Mouse (Mus musculus): ENCODE measurements around the gene Epb41l4b.

Epb41l4b gene

DNA sequence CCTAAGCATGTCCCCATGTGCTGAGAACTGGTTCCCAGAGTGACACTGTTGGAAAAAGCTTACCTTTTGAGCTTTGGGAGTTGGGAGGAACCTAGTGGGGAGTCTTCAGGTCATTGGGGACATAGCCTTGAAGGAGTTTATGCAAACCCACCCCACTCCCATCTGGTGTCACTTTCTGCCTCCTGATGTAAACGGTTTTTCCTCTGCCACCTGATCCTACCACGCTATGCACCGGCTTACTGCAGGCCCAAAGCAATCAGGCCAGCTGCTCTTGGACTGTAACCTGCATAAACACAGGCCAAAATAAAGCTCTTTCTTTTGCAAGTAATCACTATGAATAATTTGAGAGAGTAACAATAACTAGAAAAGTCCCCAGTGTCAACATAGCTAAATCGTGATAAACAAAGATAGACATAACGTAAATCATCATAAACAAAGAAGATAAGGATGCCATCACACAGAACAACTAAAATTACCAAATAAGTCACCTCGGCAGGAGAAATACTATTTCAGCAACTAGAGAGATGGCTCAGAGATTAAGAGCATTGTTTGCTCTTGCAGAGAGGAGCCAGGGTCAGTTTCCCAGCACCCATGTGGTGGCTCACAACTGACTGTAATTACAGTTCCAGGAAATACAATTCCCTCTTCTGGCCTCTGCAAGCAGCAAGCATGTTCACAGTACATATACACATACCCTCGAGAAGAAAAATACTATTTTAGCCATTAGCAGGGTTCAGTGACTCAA is 29.6 kb downstream of the Epb41l4b start:
- no peak for DNase-seq (ENCODE audit: low spot score)

DNA sequence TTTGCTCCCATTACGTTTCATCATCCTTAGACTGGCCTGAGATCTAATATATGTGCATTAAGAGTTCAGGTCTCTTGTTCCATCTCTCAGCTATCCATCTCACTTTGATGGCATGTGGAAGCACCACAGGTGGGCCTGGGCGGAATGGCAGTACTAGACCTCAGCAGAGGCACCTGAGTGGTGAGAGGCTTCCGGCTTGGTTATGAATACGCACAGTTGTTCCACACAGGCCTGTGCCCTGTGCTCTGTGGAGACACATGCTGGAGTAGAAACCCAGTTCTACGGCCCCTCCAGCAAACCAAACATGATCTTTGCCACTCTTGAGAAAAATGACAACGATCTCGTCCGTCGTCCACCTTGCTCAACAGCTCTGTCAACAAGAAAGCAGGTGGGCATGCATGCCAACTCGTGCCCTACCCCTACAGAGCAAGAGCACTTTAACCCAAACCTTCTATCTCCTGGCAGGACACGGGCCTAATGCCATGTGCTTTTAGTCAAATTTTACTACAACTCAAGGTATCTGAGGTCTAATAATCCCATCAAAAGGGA is 31.2 kb downstream of the Epb41l4b start:
- no peak for DNase-seq (ENCODE audit: low spot score)

DNA sequence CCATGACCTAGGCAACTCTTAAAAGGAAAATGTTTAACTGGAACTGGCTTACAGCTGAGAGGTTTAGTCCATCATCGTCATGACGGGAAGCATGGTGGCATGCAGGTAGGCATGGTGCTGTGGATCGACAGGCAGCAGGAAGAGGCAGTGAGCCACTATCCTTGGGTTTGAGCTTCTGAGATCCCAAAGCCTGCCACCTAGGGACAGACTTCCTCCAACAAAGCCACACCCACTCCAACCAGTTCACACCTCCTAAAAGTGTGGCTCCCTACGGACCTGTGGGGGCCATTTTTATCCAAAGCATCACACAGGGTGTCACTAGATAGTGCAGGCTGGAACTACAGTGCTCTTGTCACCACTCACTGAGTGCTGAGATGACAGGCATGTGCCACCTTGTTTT is 31.8 kb downstream of the Epb41l4b start:
- DNase-seq (ENCODE audit: low spot score), result no peak

DNA sequence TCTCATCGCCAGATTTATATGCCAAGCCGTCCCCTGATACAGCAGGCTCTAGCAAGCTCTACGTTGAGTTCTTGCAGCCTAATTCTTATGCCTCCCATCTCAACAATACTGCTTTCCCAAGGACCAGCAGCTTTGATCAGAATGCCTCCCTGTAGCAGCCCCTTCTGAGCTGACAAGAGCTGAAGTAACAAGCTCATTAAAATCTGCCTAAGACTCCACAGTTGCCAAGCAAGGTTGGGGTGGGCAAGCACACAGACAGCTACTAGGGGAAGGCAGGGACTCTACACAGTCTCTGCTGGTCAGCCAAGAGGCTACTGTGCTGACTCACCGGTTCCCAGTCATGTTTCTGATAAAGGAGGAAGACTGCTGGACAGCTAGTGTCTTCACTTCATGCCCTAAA is 33.7 kb downstream of the Epb41l4b start:
- peak; percentile 49 for DNase-seq (ENCODE audit: low spot score)

GRCm38 (mm10) chr4:57105339-57105738 is 37.9 kb downstream of the Epb41l4b start:
- DNase-seq (ENCODE audit: low spot score), result no peak

DNA sequence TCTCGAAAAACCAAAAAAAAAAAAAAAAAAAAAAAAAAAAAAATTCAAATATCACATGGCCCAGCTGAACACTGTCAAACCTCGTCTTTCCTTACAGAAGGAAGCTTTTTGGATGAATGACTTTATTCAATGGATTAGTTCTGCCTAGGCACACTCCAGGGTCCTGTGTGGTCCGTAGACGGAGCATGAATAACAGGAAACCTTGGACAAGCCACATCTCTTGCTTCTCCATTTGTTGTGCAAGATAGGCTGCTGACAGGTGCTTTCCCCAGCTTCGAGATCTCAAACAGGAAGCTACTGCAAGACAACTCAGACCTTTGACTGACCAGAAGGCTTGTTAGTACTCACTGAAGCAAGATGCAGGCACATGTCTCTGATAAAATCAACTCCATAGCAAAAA is 39.4 kb downstream of the Epb41l4b start:
- no peak for DNase-seq (ENCODE audit: low spot score)

- no peak for DNase-seq (ENCODE audit: low spot score)
Observed at GRCm38 (mm10) chr4:57101095-57101494, 42.1 kb downstream of the Epb41l4b start.

- no peak for DNase-seq (ENCODE audit: low spot score)
Observed at GRCm38 (mm10) chr4:57097411-57097810, 45.8 kb downstream of the Epb41l4b start.

GRCm38 (mm10) chr4:57095569-57095968 is 47.7 kb downstream of the Epb41l4b start:
- DNase-seq (ENCODE audit: low spot score), result no peak

- no peak for DNase-seq (ENCODE audit: low spot score)
Observed at GRCm38 (mm10) chr4:57091363-57091762, 51.9 kb downstream of the Epb41l4b start.

DNA sequence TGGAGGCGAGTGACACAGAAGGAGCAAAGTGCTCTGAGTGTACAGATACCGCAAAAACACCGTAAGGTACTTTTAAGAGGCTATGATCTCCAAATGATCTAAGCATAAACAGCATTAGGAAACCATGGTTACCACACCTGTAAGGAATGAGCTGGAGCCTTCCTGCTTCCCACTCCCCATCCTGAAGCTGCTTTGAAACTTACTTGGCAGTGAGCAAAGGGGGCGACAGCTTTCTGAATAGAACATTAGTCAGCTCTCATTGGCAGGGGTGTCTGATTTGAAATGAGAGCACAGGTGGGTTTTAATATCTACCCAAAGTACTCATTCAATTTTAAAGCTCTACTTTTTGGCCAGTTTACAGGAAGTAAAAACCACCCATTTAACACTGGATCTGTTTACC is 54.9 kb downstream of the Epb41l4b start:
- DNase-seq (ENCODE audit: low spot score), result no peak

DNA sequence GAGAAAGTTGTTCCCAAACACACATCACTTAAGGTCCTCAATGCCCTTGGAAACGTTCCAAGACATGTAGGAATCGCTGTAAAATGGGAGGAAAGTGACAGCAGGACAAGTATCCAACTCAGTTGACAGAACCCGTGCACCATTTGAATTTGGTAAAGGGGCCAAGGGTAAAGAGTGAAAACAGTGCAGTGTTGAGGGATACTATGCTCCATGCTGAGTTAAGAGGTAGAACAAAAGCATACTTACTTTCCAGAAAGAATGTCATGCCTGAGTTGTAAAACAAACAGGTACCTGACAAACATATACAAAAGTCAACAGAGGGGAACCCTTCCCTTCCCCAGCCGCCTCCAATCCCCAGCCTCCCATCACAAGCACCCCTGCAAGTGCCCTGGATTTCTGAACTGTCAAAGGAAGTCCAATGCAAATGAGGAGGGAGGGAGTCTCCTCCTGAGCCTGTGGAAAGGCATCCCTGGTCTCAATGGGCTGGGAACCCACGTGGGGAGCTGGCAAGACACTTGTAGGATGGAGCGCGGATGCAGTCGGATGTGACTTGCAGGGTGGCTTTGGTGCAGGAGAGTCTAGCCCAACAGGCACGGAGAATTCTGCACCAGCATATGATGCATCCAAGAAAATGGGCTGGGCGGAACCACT is 57.4 kb downstream of the Epb41l4b start:
- DNase-seq (ENCODE audit: low spot score), result no peak

GRCm38 (mm10) chr4:57083653-57084052 is 59.6 kb downstream of the Epb41l4b start:
- no peak for DNase-seq (ENCODE audit: low spot score)

GRCm38 (mm10) chr4:57082775-57083428 is 60.3 kb downstream of the Epb41l4b start:
- DNase-seq (ENCODE audit: low spot score), result no peak

DNA sequence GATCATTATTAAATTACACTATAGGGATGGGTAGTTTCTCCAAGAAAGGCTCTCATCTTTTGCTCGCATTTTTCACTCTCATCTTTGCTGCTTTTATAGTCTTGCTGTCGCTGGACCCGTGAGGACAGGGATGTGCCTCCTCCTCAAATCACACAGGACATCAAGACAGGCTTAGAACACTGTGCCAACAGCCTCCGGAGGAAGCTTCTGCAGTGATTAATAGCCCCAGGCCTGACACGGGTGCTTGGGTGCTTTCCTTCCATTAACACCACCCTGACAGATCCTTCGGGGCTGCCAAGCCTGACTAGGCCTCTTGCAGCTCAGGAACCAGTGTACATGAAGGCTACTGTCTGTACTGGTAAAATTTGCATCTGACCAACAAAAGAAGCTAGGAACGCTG is 61.8 kb downstream of the Epb41l4b start:
- no peak for DNase-seq (ENCODE audit: low spot score)

GRCm38 (mm10) chr4:57073843-57074242 is 69.4 kb downstream of the Epb41l4b start:
- DNase-seq (ENCODE audit: low spot score), result peak; percentile 58

DNA sequence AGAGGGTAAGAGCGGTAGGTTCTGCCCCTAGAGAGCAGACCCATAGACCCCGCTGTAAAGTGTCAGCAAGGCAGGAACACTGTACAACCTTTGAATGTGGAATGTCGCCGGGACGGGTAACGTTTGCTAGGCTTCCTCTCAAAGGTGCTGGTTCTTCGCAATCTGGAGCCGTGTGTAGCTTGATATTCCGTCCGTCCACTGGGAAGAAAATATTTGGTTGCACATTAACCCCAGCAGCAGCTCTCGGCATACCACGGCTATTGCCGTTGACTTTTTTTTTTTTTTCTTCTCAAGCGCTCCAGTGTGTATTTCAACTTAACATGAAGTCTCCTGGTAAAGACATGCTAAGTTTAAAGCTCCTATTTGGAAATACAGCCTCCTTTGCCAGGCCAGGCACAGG is 70.1 kb downstream of the Epb41l4b start:
- peak; percentile 58 for DNase-seq (ENCODE audit: low spot score)

DNA sequence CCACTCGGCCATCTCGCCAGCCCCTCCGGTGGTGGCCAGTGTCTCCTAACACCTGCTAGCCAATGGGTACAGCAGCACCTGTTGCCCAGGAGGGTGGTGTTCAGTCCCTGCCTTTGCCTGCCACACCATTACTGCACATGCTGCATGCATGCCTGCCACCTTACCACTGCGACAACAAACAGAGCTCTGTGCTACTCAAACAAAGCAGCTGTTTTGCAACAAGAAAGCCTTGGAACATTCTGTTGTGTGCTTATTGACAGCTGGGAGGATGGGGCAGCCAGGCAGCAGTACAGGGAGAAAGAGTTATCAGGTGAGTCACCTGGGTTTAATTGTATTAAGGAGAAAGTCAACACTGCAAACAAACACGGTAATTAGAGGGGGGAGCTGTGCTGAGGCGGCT is 72.6 kb downstream of the Epb41l4b start:
- peak; percentile 23 for DNase-seq (ENCODE audit: low spot score)

- no peak for DNase-seq (ENCODE audit: low spot score)
Observed at GRCm38 (mm10) chr4:57068397-57068796, 74.8 kb downstream of the Epb41l4b start.

DNA sequence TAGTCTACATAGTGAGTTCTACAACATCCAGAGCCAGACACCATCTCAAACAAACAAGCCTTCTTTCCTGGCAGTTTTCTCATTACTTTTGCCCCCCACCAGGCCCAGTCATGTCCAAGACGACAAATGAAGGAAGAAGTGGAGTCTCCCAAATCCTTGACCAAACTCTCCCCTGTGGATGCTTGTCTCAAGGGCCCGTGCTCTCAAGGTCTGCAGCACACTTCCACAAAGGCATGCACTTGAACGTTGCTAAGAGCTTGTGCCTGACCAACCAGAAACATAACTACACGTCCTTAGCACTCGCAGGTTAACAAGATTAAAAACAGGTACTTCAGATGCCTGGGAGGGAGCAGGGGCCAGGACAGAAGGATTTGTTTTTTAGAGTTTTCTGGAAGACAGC is 75.4 kb downstream of the Epb41l4b start:
- no peak for DNase-seq (ENCODE audit: low spot score)

GRCm38 (mm10) chr4:57066936-57067335 is 76.3 kb downstream of the Epb41l4b start:
- no peak for DNase-seq (ENCODE audit: low spot score)

- peak; percentile 65 for DNase-seq (ENCODE audit: low spot score)
Observed at GRCm38 (mm10) chr4:57065273-57065672, 78.0 kb downstream of the Epb41l4b start.

DNA sequence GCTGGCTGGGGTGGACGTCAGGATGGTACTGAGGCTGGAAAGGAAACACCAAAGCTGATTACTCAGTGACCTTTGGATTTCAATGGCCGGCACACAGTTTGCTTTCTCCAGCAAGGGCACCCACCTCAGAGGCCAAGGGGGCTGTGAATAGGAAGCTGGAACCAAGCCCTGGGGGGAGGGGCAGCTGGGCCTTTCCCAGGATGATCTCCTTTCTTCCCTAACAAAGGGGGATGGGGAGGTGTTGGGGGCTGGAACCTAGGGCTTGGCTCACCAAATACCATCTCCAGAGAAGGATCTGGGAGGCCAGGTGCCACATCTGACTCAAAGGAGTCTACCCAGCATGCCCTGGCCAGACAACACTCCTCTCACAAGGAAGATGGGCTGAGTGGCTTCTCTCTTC is 78.4 kb downstream of the Epb41l4b start:
- peak; percentile 74 for DNase-seq (ENCODE audit: low spot score)
